Mouse (Mus musculus) bone marrow, adult 2 months (tissue): Measurements from ENCODE around the gene Htra2.

Experiments used
- CTCF ChIP-seq: fragments of 200-500 bp; IDR thresholded peaks from 2 replicates; pipeline ENCODE4 v1.5.1; 2011; ENCODE audit warnings: low read length, control low read depth; ENCODE audit not compliant: control insufficient read depth, insufficient read depth
- POLR2A ChIP-seq: fragments of 200-500 bp; IDR thresholded peaks from 2 replicates; pipeline ENCODE4 v1.6.1; 2011; ENCODE audit warnings: low read depth, mild to moderate bottlenecking, control low read depth, low read length, borderline replicate concordance; ENCODE audit not compliant: control insufficient read depth

DNA sequence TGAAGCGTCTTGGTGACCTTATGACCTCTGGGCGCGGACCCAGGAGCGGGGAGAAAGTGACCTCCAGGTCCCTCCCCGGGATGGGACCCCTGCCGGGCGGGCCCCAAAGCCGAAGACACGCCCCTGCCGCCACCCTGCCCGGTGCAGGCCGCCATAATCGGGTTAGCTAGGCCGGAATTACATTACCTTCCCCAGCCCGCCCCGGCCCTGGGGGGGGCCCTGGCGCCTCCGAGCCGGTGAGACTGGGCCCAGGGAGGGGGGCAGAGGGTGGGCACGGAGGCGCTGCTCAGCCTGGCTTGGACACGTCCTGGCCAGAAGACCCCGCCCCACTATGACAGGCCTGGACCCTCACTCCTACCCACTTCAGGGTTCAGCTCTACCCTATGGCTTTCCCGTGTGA, 16.1 kb upstream of the Htra2 start:
- TF ChIP-seq CTCF (no peak), POLR2A (no peak)
